Mouse (Mus musculus): Measurements from ENCODE around the gene Ttll4.

DNA sequence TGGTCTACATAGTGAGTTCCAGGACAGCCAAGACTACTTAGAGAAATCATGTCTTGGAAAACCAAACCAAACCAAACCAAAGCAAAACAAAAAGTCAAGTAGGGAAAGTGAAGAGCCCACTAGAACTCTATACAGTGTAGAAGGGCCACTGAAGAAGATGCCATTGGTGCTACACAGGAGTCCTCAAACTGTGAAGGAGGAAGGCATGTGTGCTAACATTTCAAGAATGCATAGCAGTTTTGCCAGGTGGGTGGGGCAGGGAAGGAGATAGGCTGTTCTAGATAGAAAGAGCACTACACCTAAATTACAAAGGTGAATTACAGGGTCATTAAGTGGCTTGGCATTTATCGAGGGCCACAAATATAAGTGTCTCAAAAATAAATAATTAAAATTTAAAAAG is 37.4 kb upstream of the Ttll4 start:
- no peak for TF ChIP-seq POLR2A (IDR thresholded peaks at IDR 0.05; ENCODE audit: control insufficient read depth, extremely low read depth, insufficient read depth, low read length, poor library complexity)
- no peak for TF ChIP-seq CTCF (IDR thresholded peaks at IDR 0.05; ENCODE audit: borderline replicate concordance, control insufficient read depth, extremely low read depth, insufficient read depth, low read length, poor library complexity)

Data from thymus, adult 2 months (tissue).